Mouse (Mus musculus) v-Abl transformed pro-B cells (cell line): ENCODE measurements around the gene Mob1a.

ENCODE experiments used
- in situ Hi-C, 2 experiments: fragments of 400-800 bp; cut with MboI; formaldehyde crosslinking; loops; one replicate each; pipeline ENCODE4 v1.15.1; 2025; ENCODE audit not compliant: unreplicated experiment in 2 of 2

Mob1a gene

DNA sequence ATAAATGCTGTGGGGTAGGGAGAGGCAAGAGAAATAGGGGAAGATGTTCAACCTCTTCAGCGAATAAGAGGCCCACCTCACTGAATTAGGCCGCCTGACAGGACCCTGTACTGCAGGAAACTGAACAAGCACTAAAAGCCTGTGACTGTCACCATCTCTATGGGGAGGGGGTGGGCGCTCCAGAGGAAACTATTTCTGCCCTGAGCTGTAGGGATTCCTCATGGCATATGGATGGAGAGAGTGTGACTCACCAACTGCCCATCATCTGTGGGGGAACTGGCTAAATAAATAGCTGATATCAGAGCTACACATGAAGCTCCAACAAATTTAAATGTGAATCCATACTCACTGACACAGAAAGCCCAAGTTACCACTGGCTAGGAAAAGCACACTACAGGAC lies 45.5 kb downstream of the Mob1a start:
- in situ Hi-C loops, result no loop called here

- in situ Hi-C loops, result no loop called here
Measured at GRCm38 (mm10) chr6:83373704-83374300, 48.0 kb downstream of the Mob1a start.

GRCm38 (mm10) chr6:83381510-83382491 lies 56.0 kb downstream of the Mob1a start:
- in situ Hi-C loops, result no loop called here

DNA sequence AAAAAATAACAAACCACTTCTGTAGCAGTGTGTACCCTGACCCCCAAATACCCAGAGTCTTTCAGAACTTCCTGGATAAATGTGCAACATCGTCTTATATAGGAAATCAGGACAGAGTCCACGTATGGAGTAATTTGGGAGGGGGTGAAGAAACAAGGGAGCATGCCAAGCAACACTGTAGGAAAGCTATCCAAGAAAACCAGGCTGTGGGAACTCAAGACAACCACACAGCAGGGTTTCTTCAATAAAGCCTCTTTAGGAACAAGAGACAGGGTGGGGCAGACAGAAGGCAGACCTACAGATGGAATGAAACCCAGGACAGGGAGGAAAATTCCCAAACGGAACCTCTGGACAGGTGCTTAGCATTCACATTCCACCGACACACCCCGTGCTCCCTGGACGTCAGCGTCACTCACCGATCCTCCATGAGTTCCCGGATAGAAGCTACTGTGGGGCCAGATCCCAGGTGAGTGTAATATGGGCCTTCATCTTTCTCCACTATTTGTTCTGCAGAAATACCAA lies 59.8 kb downstream of the Mob1a start:
- in situ Hi-C loops, result no loop called here

GRCm38 (mm10) chr6:83392166-83392780 lies 66.5 kb downstream of the Mob1a start:
- in situ Hi-C loops, result no loop called here
